Mouse (Mus musculus): ENCODE results near the gene Entpd8. TPM values are rescaled to one million over a fixed set of nuclear protein-coding genes. Genes with fewer than 3 reads are reported as not detected.
A peak's percentile ranks its signal among the peaks of the same experiment; 100 is the strongest.

Gene Entpd8
- polyA plus RNA-seq, 1 experiment: not detected

GRCm38 (mm10) chr2:25109487-25109886 lies 29.4 kb downstream of the Entpd8 start:
- no peaks in the 10 kb centered on the region for H3K79me3 ChIP-seq (ENCODE audit: low read depth)
- H3K27me3 ChIP-seq (ENCODE audit: control insufficient read depth, insufficient read depth, insufficient read length): peaks cover 22% of the 10 kb centered on the region
- TF ChIP-seq CEBPB (IDR thresholded peaks at IDR 0.05; ENCODE audit: low read depth): no peak
- TF ChIP-seq FOSL1 (IDR thresholded peaks at IDR 0.05; ENCODE audit: insufficient read depth, low read length, poor library complexity, severe bottlenecking): no peak
- no peak for TF ChIP-seq USF1 (IDR thresholded peaks at IDR 0.05; ENCODE audit: low read depth)
- H3K36me3 ChIP-seq (ENCODE audit: control insufficient read depth, insufficient read depth): no peaks in the 10 kb centered on the region
- no peak overlapping the region for H3ac ChIP-seq (ENCODE audit: control insufficient read depth, insufficient read length, low read depth)
- no peaks in the 10 kb centered on the region for H3K79me2 ChIP-seq (ENCODE audit: control insufficient read depth, insufficient read depth)
- no peak overlapping the region for H3K4me3 ChIP-seq (ENCODE audit: insufficient read depth, poor library complexity, severe bottlenecking)

- Histone ChIP-seq H3K4me3 (ENCODE audit: insufficient read depth, poor library complexity, severe bottlenecking) (no peak overlapping the region), H3K79me2 (ENCODE audit: control insufficient read depth, insufficient read depth) (no peaks in the 10 kb centered on the region), H3K79me3 (ENCODE audit: low read depth) (no peaks in the 10 kb centered on the region), H3K27me3 (ENCODE audit: control insufficient read depth, insufficient read depth, insufficient read length) (peaks cover 14% of the 10 kb centered on the region), H3K36me3 (ENCODE audit: control insufficient read depth, insufficient read depth) (no peaks in the 10 kb centered on the region), H3ac (ENCODE audit: control insufficient read depth, insufficient read length, low read depth) (no peak overlapping the region)
- TF ChIP-seq MYOG (IDR thresholded peaks at IDR 0.05; ENCODE audit: control insufficient read depth, extremely low read depth, insufficient read length): no peak
- no peak for TF ChIP-seq FOSL1 (IDR thresholded peaks at IDR 0.05; ENCODE audit: insufficient read depth, low read length, poor library complexity, severe bottlenecking)
- TF ChIP-seq MAX (IDR thresholded peaks at IDR 0.05): peak; percentile 14
- peak; percentile 34 for TF ChIP-seq MYOD1 (IDR thresholded peaks at IDR 0.05; ENCODE audit: control insufficient read depth, insufficient read length, low read depth)
- TF ChIP-seq CTCF (IDR thresholded peaks at IDR 0.05; ENCODE audit: control insufficient read depth, insufficient read depth, insufficient read length): no peak
- TF ChIP-seq CEBPB (IDR thresholded peaks at IDR 0.05; ENCODE audit: low read depth): no peak
- TF ChIP-seq USF1 (IDR thresholded peaks at IDR 0.05; ENCODE audit: low read depth): no peak
These were observed 30.5 kb downstream of the Entpd8 start for GRCm38 (mm10) chr2:25110505-25111183.

GRCm38 (mm10) chr2:25111184-25111791 lies 31.2 kb downstream of the Entpd8 start:
- TF ChIP-seq MYOG (IDR thresholded peaks at IDR 0.05; ENCODE audit: control insufficient read depth, extremely low read depth, insufficient read length) (no peak), USF1 (IDR thresholded peaks at IDR 0.05; ENCODE audit: low read depth) (no peak), CEBPB (IDR thresholded peaks at IDR 0.05; ENCODE audit: low read depth) (peak; percentile 89), FOSL1 (IDR thresholded peaks at IDR 0.05; ENCODE audit: insufficient read depth, low read length, poor library complexity, severe bottlenecking) (no peak), CTCF (IDR thresholded peaks at IDR 0.05; ENCODE audit: control insufficient read depth, insufficient read depth, insufficient read length) (no peak), MAX (IDR thresholded peaks at IDR 0.05) (peak; percentile 4), MYOD1 (IDR thresholded peaks at IDR 0.05; ENCODE audit: control insufficient read depth, insufficient read length, low read depth) (no peak)

GRCm38 (mm10) chr2:25114308-25114707 lies 34.2 kb downstream of the Entpd8 start:
- no peak overlapping the region for H3ac ChIP-seq (ENCODE audit: control insufficient read depth, insufficient read length, low read depth)
- H3K79me2 ChIP-seq (ENCODE audit: control insufficient read depth, insufficient read depth): no peaks in the 10 kb centered on the region
- H3K79me3 ChIP-seq (ENCODE audit: low read depth): no peaks in the 10 kb centered on the region
- H3K27me3 ChIP-seq (ENCODE audit: control insufficient read depth, insufficient read depth, insufficient read length): peaks cover 7% of the 10 kb centered on the region
- TF ChIP-seq CEBPB (IDR thresholded peaks at IDR 0.05; ENCODE audit: low read depth) (no peak), MAX (IDR thresholded peaks at IDR 0.05) (no peak), CTCF (IDR thresholded peaks at IDR 0.05; ENCODE audit: control insufficient read depth, insufficient read depth, insufficient read length) (no peak), MYOG (IDR thresholded peaks at IDR 0.05; ENCODE audit: control insufficient read depth, extremely low read depth, insufficient read length) (no peak), FOSL1 (IDR thresholded peaks at IDR 0.05; ENCODE audit: insufficient read depth, low read length, poor library complexity, severe bottlenecking) (no peak), MYOD1 (IDR thresholded peaks at IDR 0.05; ENCODE audit: control insufficient read depth, insufficient read length, low read depth) (no peak), USF1 (IDR thresholded peaks at IDR 0.05; ENCODE audit: low read depth) (no peak)
- no peak overlapping the region for H3K4me3 ChIP-seq (ENCODE audit: insufficient read depth, poor library complexity, severe bottlenecking)
- no peaks in the 10 kb centered on the region for H3K36me3 ChIP-seq (ENCODE audit: control insufficient read depth, insufficient read depth)

More at GRCm38 (mm10) chr2:25111184-25111791, 31.2 kb downstream of the Entpd8 start:
- Histone ChIP-seq H3K27me3 (ENCODE audit: control insufficient read depth, insufficient read depth, insufficient read length) (peaks cover 14% of the 10 kb centered on the region), H3ac (ENCODE audit: control insufficient read depth, insufficient read length, low read depth) (no peak overlapping the region), H3K79me2 (ENCODE audit: control insufficient read depth, insufficient read depth) (no peaks in the 10 kb centered on the region), H3K4me3 (ENCODE audit: insufficient read depth, poor library complexity, severe bottlenecking) (no peak overlapping the region), H3K79me3 (ENCODE audit: low read depth) (no peaks in the 10 kb centered on the region), H3K36me3 (ENCODE audit: control insufficient read depth, insufficient read depth) (no peaks in the 10 kb centered on the region)

GRCm38 (mm10) chr2:25115442-25115841 lies 35.3 kb downstream of the Entpd8 start:
- no peaks in the 10 kb centered on the region for H3K79me2 ChIP-seq (ENCODE audit: control insufficient read depth, insufficient read depth)
- no peak overlapping the region for H3ac ChIP-seq (ENCODE audit: control insufficient read depth, insufficient read length, low read depth)
- H3K27me3 ChIP-seq (ENCODE audit: control insufficient read depth, insufficient read depth, insufficient read length): no peaks in the 10 kb centered on the region
- H3K79me3 ChIP-seq (ENCODE audit: low read depth): no peaks in the 10 kb centered on the region
- H3K4me3 ChIP-seq (ENCODE audit: insufficient read depth, poor library complexity, severe bottlenecking): no peak overlapping the region
- H3K36me3 ChIP-seq (ENCODE audit: control insufficient read depth, insufficient read depth): no peaks in the 10 kb centered on the region
- no peak for TF ChIP-seq MYOD1 (IDR thresholded peaks at IDR 0.05; ENCODE audit: control insufficient read depth, insufficient read length, low read depth)
- TF ChIP-seq USF1 (IDR thresholded peaks at IDR 0.05; ENCODE audit: low read depth): no peak
- TF ChIP-seq MAX (IDR thresholded peaks at IDR 0.05): no peak
- no peak for TF ChIP-seq CTCF (IDR thresholded peaks at IDR 0.05; ENCODE audit: control insufficient read depth, insufficient read depth, insufficient read length)
- TF ChIP-seq CEBPB (IDR thresholded peaks at IDR 0.05; ENCODE audit: low read depth): no peak
- no peak for TF ChIP-seq MYOG (IDR thresholded peaks at IDR 0.05; ENCODE audit: control insufficient read depth, extremely low read depth, insufficient read length)
- TF ChIP-seq FOSL1 (IDR thresholded peaks at IDR 0.05; ENCODE audit: insufficient read depth, low read length, poor library complexity, severe bottlenecking): no peak
